Mouse (Mus musculus): ENCODE data around the gene Cadm4.

The Cadm4 gene

GRCm38 (mm10) chr7:24461376-24462051 is 20.3 kb upstream of the Cadm4 start:
- in situ Hi-C loops (cut with MboI; ENCODE audit: low pct_unique_long_range_greater_than_20kb in 1 of 2, low sequenced_read_pairs in 2 of 2, unreplicated experiment in 1 of 2) = no loop called here

GRCm38 (mm10) chr7:24462388-24463319 is 19.2 kb upstream of the Cadm4 start, which contains the start of gene Plaur:
TSS of gene Plaur (plus strand) at chr7:24462484.
- in situ Hi-C loops (cut with MboI; ENCODE audit: low pct_unique_long_range_greater_than_20kb in 1 of 2, low sequenced_read_pairs in 2 of 2, unreplicated experiment in 1 of 2) = no loop called here

GRCm38 (mm10) chr7:24466835-24467234 is 15.0 kb upstream of the Cadm4 start:
- in situ Hi-C loops (cut with MboI; ENCODE audit: low pct_unique_long_range_greater_than_20kb in 1 of 2, low sequenced_read_pairs in 2 of 2, unreplicated experiment in 1 of 2) = no loop called here

DNA sequence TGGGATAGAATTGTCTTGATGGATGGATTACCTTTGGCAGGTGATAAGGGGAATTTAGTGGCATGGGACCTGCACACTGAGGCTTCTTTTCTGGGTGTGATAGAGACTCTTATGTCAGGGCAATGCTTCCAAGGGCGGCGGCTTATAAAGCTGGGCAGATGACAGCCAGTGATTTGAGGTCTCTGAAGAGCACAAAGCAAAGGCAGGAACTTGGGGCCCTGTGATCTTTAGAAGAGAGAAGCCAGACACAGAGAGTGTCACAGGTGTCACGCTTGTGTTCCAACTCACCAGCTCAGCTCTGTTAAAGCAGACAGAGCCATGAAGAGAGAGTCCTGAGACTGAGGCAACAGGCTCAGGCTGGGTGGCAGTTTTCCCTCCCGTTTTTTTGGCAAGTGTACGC is 13.9 kb upstream of the Cadm4 start:
- in situ Hi-C loops (cut with MboI; ENCODE audit: low pct_unique_long_range_greater_than_20kb in 1 of 2, low sequenced_read_pairs in 2 of 2, unreplicated experiment in 1 of 2) = no loop called here

GRCm38 (mm10) chr7:24469126-24469525 is 12.7 kb upstream of the Cadm4 start:
- in situ Hi-C loops (cut with MboI; ENCODE audit: low pct_unique_long_range_greater_than_20kb in 1 of 2, low sequenced_read_pairs in 2 of 2, unreplicated experiment in 1 of 2) = no loop called here

DNA sequence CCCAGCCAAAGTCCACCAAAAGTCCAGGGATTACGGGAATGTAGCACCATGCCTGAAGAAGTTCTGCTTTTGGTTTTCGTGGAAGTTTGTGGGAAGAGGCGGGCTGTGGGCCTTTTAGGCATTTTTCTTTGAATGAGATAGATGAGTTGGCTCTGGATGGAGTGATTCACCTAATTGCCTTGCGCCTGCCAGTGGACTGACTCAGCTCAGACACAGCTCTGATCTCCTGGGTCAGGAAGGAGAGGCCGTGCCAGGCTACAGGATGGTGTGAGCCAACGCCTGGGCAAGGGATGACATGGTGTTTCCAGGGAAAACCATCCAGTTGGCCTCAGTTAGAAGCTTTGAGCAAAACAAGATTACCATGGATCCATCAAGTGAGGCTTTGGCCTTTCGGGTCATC is 11.5 kb upstream of the Cadm4 start:
- in situ Hi-C loops (cut with MboI; ENCODE audit: low pct_unique_long_range_greater_than_20kb in 1 of 2, low sequenced_read_pairs in 2 of 2, unreplicated experiment in 1 of 2) = loop anchor here in 1 of 2 experiments (5.0 kb wide), 1 partner anchor 33 kb away; no protein-coding TSS in a partner anchor

DNA sequence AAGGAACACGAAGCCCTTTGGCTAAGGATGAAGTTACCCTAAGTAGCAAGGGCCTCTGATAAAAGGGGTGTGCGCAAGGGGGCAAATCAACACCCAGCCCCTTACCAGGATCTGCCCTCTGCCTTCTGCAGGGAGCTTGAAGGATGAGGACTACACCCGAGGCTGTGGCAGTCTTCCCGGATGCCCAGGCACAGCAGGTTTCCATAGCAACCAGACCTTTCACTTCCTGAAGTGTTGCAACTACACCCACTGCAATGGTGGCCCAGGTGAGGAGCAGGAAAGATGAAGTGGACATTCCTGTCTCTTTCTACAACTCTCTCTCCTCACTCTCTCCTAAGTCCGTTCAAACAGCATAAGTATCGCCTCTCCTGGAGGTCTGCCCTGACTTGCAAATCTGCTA is 9.4 kb upstream of the Cadm4 start:
- in situ Hi-C loops (cut with MboI; ENCODE audit: low pct_unique_long_range_greater_than_20kb in 1 of 2, low sequenced_read_pairs in 2 of 2, unreplicated experiment in 1 of 2) = loop anchor here in 1 of 2 experiments (5.0 kb wide), 1 partner anchor 35 kb away; no protein-coding TSS in a partner anchor

DNA sequence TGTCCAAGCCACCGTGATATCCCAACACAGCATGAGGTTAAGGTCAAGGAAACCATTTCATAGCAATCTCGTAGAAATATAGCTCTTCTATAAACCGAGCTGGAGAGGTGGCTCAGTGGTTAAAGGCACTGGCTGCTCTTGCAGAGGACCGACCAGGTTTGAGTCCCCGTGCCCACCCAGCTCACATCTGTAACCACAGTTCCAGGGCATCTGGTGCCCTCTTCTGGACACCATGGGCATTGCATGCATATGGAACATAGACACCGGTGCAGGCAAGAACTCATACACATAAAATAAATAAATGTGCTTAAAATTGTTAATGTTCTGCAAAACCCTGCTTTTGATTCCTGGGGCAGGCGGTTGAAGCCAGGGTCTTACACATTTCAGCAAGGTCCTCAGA is 8.9 kb upstream of the Cadm4 start:
- in situ Hi-C loops (cut with MboI; ENCODE audit: low pct_unique_long_range_greater_than_20kb in 1 of 2, low sequenced_read_pairs in 2 of 2, unreplicated experiment in 1 of 2) = loop anchor here in 1 of 2 experiments (5.0 kb wide), 1 partner anchor 36 kb away; no protein-coding TSS in a partner anchor

DNA sequence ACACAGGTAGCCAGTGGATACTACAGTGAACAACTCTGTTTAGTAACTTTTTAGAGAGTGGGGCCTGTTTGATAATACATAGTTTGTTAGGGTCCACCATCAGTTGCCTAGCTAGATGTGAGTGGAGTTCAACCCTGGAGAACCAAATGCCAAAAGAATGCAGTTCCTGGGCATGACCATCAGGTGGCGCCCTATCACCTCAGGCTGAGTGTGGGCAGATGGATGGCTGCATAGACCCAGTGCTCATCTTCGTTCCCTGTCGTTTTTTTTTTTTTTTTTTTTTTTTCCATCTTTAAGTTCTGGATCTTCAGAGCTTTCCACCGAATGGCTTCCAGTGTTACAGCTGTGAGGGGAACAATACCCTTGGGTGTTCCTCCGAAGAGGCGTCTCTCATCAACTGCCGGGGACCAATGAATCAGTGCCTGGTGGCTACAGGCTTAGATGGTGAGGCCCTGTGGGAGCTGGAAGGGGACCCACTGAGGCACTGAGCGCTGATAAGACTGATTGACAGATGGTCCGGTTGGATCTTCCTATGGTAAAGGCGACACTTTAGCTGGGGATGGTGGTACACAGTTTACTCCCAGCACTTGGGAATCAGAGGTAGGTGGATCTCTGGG is 7.8 kb upstream of the Cadm4 start:
- in situ Hi-C loops (cut with MboI; ENCODE audit: low pct_unique_long_range_greater_than_20kb in 1 of 2, low sequenced_read_pairs in 2 of 2, unreplicated experiment in 1 of 2) = loop anchor here in 1 of 2 experiments (5.0 kb wide), 1 partner anchor 37 kb away; no protein-coding TSS in a partner anchor

DNA sequence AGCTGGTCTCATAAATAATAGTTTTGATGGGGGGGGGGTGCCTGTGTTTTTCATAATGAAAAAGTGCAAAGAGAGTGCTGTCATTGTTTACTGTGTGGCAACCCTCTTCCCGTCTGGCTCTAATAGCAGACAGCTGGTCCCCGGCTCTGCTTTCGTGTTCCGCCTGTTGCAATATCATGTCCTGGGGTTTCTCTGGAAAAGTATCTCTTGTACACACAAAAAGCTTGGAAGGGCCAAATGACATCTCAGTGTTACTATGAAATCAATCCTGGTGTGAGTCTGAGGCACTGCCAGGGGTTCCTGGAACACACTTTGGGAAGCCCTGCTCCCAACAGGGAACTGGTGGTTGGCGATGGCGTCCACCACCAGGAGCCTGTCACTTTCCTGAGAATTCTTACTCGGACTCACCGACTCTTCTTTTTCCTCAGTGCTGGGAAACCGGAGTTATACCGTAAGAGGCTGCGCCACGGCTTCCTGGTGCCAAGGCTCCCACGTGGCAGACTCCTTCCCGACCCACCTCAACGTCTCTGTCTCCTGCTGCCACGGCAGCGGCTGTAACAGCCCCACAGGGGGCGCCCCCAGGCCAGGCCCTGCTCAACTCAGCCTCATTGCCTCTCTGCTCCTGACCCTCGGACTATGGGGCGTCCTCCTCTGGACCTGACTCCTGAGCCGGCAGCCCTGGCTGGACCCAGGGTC is 6.9 kb upstream of the Cadm4 start:
- in situ Hi-C loops (cut with MboI; ENCODE audit: low pct_unique_long_range_greater_than_20kb in 1 of 2, low sequenced_read_pairs in 2 of 2, unreplicated experiment in 1 of 2) = loop anchor here in 1 of 2 experiments (5.0 kb wide), 2 partner anchors 38 to 57 kb away; partner anchors contain the start of gene Irgq

DNA sequence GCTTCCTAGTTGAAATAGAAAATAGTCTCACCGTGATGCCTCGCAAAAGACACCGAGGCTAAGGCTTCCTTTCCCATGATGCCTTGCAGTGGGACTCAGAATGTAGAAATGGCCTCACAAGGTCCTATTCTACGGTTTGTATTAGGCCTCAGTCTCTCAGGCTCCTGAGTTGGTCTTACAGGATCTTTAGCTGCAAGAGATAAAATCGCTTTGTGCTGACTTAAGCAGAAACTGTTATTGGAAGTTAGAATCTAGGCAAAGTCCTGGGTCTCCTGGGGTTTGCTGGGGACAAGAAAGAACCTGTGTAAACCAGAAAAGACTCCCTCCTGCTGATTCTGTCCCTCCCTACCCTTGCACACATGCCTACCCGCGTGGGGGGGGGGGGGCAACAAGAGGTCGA is 5.5 kb upstream of the Cadm4 start:
- in situ Hi-C loops (cut with MboI; ENCODE audit: low pct_unique_long_range_greater_than_20kb in 1 of 2, low sequenced_read_pairs in 2 of 2, unreplicated experiment in 1 of 2) = loop anchor here in 1 of 2 experiments (5.0 kb wide), 1 partner anchor 56 kb away; the partner anchor contains the start of gene Irgq

- in situ Hi-C loops (cut with MboI; ENCODE audit: low pct_unique_long_range_greater_than_20kb in 1 of 2, low sequenced_read_pairs in 2 of 2, unreplicated experiment in 1 of 2) = loop anchor here in 1 of 2 experiments (5.0 kb wide), 1 partner anchor 55 kb away; the partner anchor contains the start of gene Irgq
These were observed 5.0 kb upstream of the Cadm4 start for GRCm38 (mm10) chr7:24476856-24477255.

DNA sequence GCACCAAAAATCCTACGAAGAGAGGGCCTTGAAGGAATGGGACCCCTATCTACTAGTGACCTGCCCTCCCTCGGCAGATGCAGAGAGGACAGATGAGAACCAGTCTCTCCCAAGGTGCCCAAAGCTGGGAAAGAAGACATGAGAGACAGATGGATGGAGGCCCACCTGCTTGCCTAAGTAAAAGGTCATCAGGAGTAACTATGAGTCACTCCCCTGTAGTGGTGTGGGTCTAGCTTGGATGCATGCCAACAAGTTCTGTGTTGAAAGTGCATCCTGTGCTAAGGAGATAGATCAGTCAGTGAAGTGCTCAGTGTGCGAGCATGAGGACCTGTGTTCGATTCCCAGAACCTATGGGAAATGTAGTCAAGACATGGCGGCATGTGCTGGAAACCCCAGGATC is 2.9 kb upstream of the Cadm4 start:
- in situ Hi-C loops (cut with MboI; ENCODE audit: low pct_unique_long_range_greater_than_20kb in 1 of 2, low sequenced_read_pairs in 2 of 2, unreplicated experiment in 1 of 2) = loop anchor here in 1 of 2 experiments (5.0 kb wide), 1 partner anchor 53 kb away; the partner anchor contains the start of gene Irgq

- in situ Hi-C loops (cut with MboI; ENCODE audit: low pct_unique_long_range_greater_than_20kb in 1 of 2, low sequenced_read_pairs in 2 of 2, unreplicated experiment in 1 of 2) = loop anchor here in 1 of 2 experiments (5.0 kb wide), 1 partner anchor 53 kb away; the partner anchor contains the start of gene Irgq
These were observed 2.1 kb upstream of the Cadm4 start for GRCm38 (mm10) chr7:24479685-24480084.

GRCm38 (mm10) chr7:24480121-24480941 is 1.5 kb upstream of the Cadm4 start:
- in situ Hi-C loops (cut with MboI; ENCODE audit: low pct_unique_long_range_greater_than_20kb in 1 of 2, low sequenced_read_pairs in 2 of 2, unreplicated experiment in 1 of 2) = no loop called here

GRCm38 (mm10) chr7:24480986-24481473 is 793 bp upstream of the Cadm4 start:
- in situ Hi-C loops (cut with MboI; ENCODE audit: low pct_unique_long_range_greater_than_20kb in 1 of 2, low sequenced_read_pairs in 2 of 2, unreplicated experiment in 1 of 2) = no loop called here

All from mouse embryonic stem cell (cell line).